Mouse (Mus musculus) kidney, adult 2 months (tissue): ENCODE measurements around the gene Gm29735. TPM values are rescaled to one million over a fixed set of nuclear protein-coding genes. Genes with fewer than 3 reads are reported as not detected.
A peak's percentile ranks its signal among the peaks of the same experiment; 100 is the strongest.
"Not testable (repeated sequence)": the region's sequence is repeated elsewhere in the genome, so short reads cannot be mapped to it uniquely, and the experiment has no call there.

ENCODE experiments used
- DNase-seq: peaks from one replicate; pipeline ENCODE4 v3.0.0; 2021
- H3K27ac ChIP-seq: fragments of 200-500 bp; 2 replicates; pipeline ENCODE4 v1.5.1; 2012; ENCODE audit warnings: low read depth, low read length, control low read depth, inconsistent platforms; ENCODE audit not compliant: insufficient read depth
- H3K27me3 ChIP-seq: fragments of 200-500 bp; replicated peaks from 2 replicates; pipeline ENCODE4 v1.6.1; 2012; ENCODE audit warnings: mild to moderate bottlenecking, moderate library complexity, low read length, inconsistent platforms; ENCODE audit not compliant: control insufficient read depth, insufficient read depth
- H3K36me3 ChIP-seq: fragments of 200-500 bp; 2 replicates; pipeline ENCODE4 v1.6.1; 2012; ENCODE audit warnings: mild to moderate bottlenecking, moderate library complexity, low read length, inconsistent platforms; ENCODE audit not compliant: control insufficient read depth, insufficient read depth
- H3K4me1 ChIP-seq: fragments of 200-500 bp; 2 replicates; pipeline ENCODE4 v1.6.1; 2011; ENCODE audit warnings: low read length; ENCODE audit not compliant: control insufficient read depth, insufficient read depth
- H3K4me3 ChIP-seq: fragments of 200-500 bp; 2 replicates; pipeline ENCODE4 v1.5.1; 2011; ENCODE audit warnings: mild to moderate bottlenecking, low read depth, low read length, control low read depth; ENCODE audit not compliant: insufficient read depth
- CTCF ChIP-seq: fragments of 200-500 bp; conservative IDR thresholded peaks from 2 replicates; pipeline ENCODE4 v1.5.1; 2011; ENCODE audit warnings: low read depth, mild to moderate bottlenecking, control low read depth, low read length, moderate library complexity, mixed read lengths; ENCODE audit not compliant: insufficient read depth, insufficient read length
- POLR2A ChIP-seq: fragments of 200-500 bp; IDR thresholded peaks from one replicate; pipeline ENCODE4 v1.6.1; 2011; ENCODE audit warnings: low read depth, low read length, control low read depth
- WGBS: fragments of 180-500 bp; shearing (Covaris S2); methylation state at CpG from one replicate; pipeline ENCODE4 v1.1.7; 2018; 5-methylcytosine and 5-hydroxymethylcytosine counted together
- polyA plus RNA-seq: library from polyadenylated mRNA; depleted of rRNA; stranded (reverse); fragments of >200 nt; gene quantifications from 2 replicates; pipeline ENCODE4 v1.2.3, GENCODE M21; 2012

The Gm29735 gene
- polyA plus RNA-seq, 1 experiment, result not detected

- no peaks in the 10 kb centered on the region for H3K36me3 ChIP-seq
- H3K27me3 ChIP-seq, result no peaks in the 10 kb centered on the region
- 53% methylated on average over 3 of the region's 3 CpGs for WGBS
- 0 out of 2 replicates have a peak, but pooled peaks have one; percentile 6 for TF ChIP-seq CTCF
- no peak for TF ChIP-seq POLR2A
- no peak for DNase-seq
- H3K4me3 ChIP-seq, result no peak overlapping the region
- H3K4me1 ChIP-seq, result no peaks in the 10 kb centered on the region
- H3K27ac ChIP-seq, result no peak overlapping the region
Observed at GRCm38 (mm10) chr7:142169836-142170235, 12.9 kb upstream of the Gm29735 start.

GRCm38 (mm10) chr7:142165639-142166038 is 8.7 kb upstream of the Gm29735 start, which contains the start of gene Gm4553:
Gene Gm4553, minus strand, starts transcription at chr7:142165739.
- H3K27ac ChIP-seq, H3K27me3 ChIP-seq, H3K4me3 ChIP-seq, H3K36me3 ChIP-seq, H3K4me1 ChIP-seq, DNase-seq: not testable (repeated sequence)

GRCm38 (mm10) chr7:142159366-142159765 is 2.5 kb upstream of the Gm29735 start:
- H3K27ac ChIP-seq, result no peak overlapping the region
- no peaks in the 10 kb centered on the region for H3K27me3 ChIP-seq
- no peak for DNase-seq
- no peak for TF ChIP-seq CTCF
- TF ChIP-seq POLR2A, result no peak
- H3K4me1 ChIP-seq, result no peaks in the 10 kb centered on the region
- H3K36me3 ChIP-seq, result no peaks in the 10 kb centered on the region
- no peak overlapping the region for H3K4me3 ChIP-seq
- 91% methylated on average over 3 of the region's 3 CpGs for WGBS

GRCm38 (mm10) chr7:142155308-142155707 is 1.6 kb downstream of the Gm29735 start:
- DNase-seq, result no peak
- Histone ChIP-seq H3K4me3 (no peak overlapping the region), H3K27ac (no peak overlapping the region), H3K27me3 (no peaks in the 10 kb centered on the region), H3K4me1 (no peaks in the 10 kb centered on the region), H3K36me3 (no peaks in the 10 kb centered on the region)
- WGBS, result 64% methylated on average over 1 of the region's 1 CpGs
- no peak for TF ChIP-seq CTCF
- no peak for TF ChIP-seq POLR2A

GRCm38 (mm10) chr7:142152191-142152590 is 4.7 kb downstream of the Gm29735 start:
- 76% methylated on average over 4 of the region's 4 CpGs for WGBS
- Histone ChIP-seq H3K36me3 (no peaks in the 10 kb centered on the region), H3K4me1 (no peaks in the 10 kb centered on the region), H3K27me3 (no peaks in the 10 kb centered on the region), H3K27ac (no peak overlapping the region), H3K4me3 (no peak overlapping the region)
- TF ChIP-seq CTCF, result no peak
- no peak for TF ChIP-seq POLR2A
- no peak for DNase-seq

GRCm38 (mm10) chr7:142148633-142149032 is 8.3 kb downstream of the Gm29735 start:
- no peak overlapping the region for H3K27ac ChIP-seq
- no peak overlapping the region for H3K4me3 ChIP-seq
- DNase-seq, result no peak
- no peaks in the 10 kb centered on the region for H3K27me3 ChIP-seq
- no peaks in the 10 kb centered on the region for H3K36me3 ChIP-seq
- H3K4me1 ChIP-seq, result no peaks in the 10 kb centered on the region
- no peak for TF ChIP-seq CTCF
- no peak for TF ChIP-seq POLR2A

GRCm38 (mm10) chr7:142146033-142146432 is 10.9 kb downstream of the Gm29735 start:
- DNase-seq, result peak; percentile 70
- 3% methylated on average over 1 of the region's 1 CpGs for WGBS
- Histone ChIP-seq H3K27ac (no peak overlapping the region), H3K36me3 (no peaks in the 10 kb centered on the region), H3K4me1 (no peaks in the 10 kb centered on the region), H3K4me3 (no peak overlapping the region), H3K27me3 (no peaks in the 10 kb centered on the region)
- no peak for TF ChIP-seq POLR2A
- TF ChIP-seq CTCF, result peak; percentile 25; the same call in 1 of the 2 replicates

GRCm38 (mm10) chr7:142145413-142145940 is 11.4 kb downstream of the Gm29735 start:
- Histone ChIP-seq H3K36me3 (no peaks in the 10 kb centered on the region), H3K27ac (no peak overlapping the region), H3K4me3 (no peak overlapping the region), H3K27me3 (no peaks in the 10 kb centered on the region), H3K4me1 (no peaks in the 10 kb centered on the region)
- 51% methylated on average over 4 of the region's 4 CpGs for WGBS
- no peak for DNase-seq
- no peak for TF ChIP-seq POLR2A
- TF ChIP-seq CTCF, result no peak
